Mouse (Mus musculus) T-helper 2 cell (primary cell): ENCODE measurements around the gene Esp31.

Experiments used
- in situ Hi-C: fragments of 300-600 bp; cut with MboI, MseI; formaldehyde crosslinking; loops from one replicate; pipeline ENCODE4 v1.15.1; 2025; ENCODE audit warnings: high pct_unique_total_duplicates

Esp31 gene

DNA sequence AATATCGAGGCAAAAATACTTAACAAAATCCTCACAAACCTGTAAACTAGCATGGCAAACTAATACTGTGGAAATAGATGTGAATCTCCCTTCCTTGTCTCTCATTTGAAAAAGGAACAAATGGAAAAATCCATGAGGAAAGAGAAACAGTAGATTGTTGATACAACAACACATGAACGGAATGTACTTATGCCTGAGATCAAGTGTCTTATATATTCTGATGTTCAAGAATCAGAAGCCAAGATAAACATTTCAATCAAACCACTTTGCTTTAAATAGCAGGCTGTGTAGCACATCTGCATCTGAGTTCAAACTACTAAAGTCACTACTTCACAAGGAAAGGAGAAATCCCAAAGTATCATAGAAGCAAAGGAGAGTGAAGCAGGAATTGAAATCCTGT is at the start of gene Esp31:
TSS of gene Esp31 (plus strand) at position 301 of the 400 bp plus-strand sequence.
- in situ Hi-C loops: no loop called here
